Mouse (Mus musculus): ENCODE measurements around the gene Spop.

DNA sequence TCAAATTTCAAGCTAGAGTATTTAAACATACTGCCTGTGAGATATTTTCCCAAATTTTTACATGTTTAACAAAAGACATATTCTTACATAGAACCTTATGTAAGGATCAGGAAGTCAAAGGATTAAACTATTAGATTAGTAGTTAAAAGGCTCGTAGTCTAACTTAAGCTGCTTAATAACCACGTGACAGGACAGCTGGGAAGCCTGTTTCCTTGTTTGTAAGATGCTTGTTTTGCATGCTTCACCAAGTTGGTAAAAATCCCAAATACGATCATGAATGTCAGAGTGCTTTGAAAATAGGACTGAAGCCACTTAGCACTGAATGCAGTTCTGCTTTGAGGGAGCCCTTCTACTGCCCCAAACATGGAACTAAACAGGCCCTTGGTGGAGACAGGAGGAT, 34.5 kb downstream of the Spop start:
- TF ChIP-seq CTCF (IDR thresholded peaks at IDR 0.05; ENCODE audit: low read depth, low read length) = no peak
- no peak for TF ChIP-seq POLR2A (IDR thresholded peaks at IDR 0.05; ENCODE audit: borderline replicate concordance, low read depth, low read length)

All from bone marrow macrophage, adult 2 months (primary cell).